Mouse (Mus musculus): Measurements from ENCODE around the gene Fiz1. TPM values are rescaled to one million over a fixed set of nuclear protein-coding genes. Genes with fewer than 3 reads are reported as not detected.

Fiz1 gene
- total and polyA plus RNA-seq, 3 experiments = 17.9 to 20.4 (median 18.2) TPM

- intact Hi-C loops (cut with DNase I) = loop anchor here (2.0 kb wide), 1 partner anchor 15 kb away; the partner anchor contains the start of gene Zfp580
- Histone ChIP-seq H3K4me1 (ENCODE audit: control insufficient read depth, insufficient read depth, low read length) (no peaks in the 10 kb centered on the region; the same call in 1 of the 2 replicates), H3K27me3 (ENCODE audit: control insufficient read depth, insufficient read depth, low read length) (no peaks in the 10 kb centered on the region), H3K36me3 (ENCODE audit: control insufficient read depth, insufficient read depth, low read length) (no peaks in the 10 kb centered on the region; the same call in 1 of the 2 replicates), H3K79me2 (replicated peaks; ENCODE audit: control insufficient read depth, insufficient read depth, low read length) (no peaks in the 10 kb centered on the region), H3K27ac (no peak overlapping the region), H3K9ac (ENCODE audit: low read depth, low read length) (no peak overlapping the region), H3K4me3 (no peak overlapping the region)
- DNase-seq = no peak
- 93% methylated on average over 9 of the region's 9 CpGs for WGBS
- TF ChIP-seq POLR2A (IDR thresholded peaks at IDR 0.05; ENCODE audit: insufficient read depth, low read depth, low read length) (no peak), EP300 (IDR thresholded peaks at IDR 0.05; ENCODE audit: insufficient read depth, low read depth, low read length) (no peak), CTCF (IDR thresholded peaks at IDR 0.05) (no peak)
These were observed 21.6 kb upstream of the Fiz1 start for GRCm38 (mm10) chr7:5036136-5036535.

- no peak for DNase-seq
- Histone ChIP-seq H3K4me3 (no peak overlapping the region), H3K36me3 (ENCODE audit: control insufficient read depth, insufficient read depth, low read length) (no peaks in the 10 kb centered on the region; the same call in 1 of the 2 replicates)
These were observed 21.1 kb upstream of the Fiz1 start for GRCm38 (mm10) chr7:5035628-5036027.

GRCm38 (mm10) chr7:5033818-5034217, 19.3 kb upstream of the Fiz1 start, which contains the start of gene 4632433K11Rik:
4632433K11Rik (plus strand) TSS chr7:5034118.
- Histone ChIP-seq H3K27ac (no peak within 1 kb of the TSS), H3K4me3 (no peak within 1 kb of the TSS), H3K27me3 (ENCODE audit: control insufficient read depth, insufficient read depth, low read length) (no peaks in the 10 kb centered on the region), H3K9ac (ENCODE audit: low read depth, low read length) (no peak within 1 kb of the TSS), H3K4me1 (ENCODE audit: control insufficient read depth, insufficient read depth, low read length) (no peaks in the 10 kb centered on the region; the same call in 1 of the 2 replicates), H3K36me3 (ENCODE audit: control insufficient read depth, insufficient read depth, low read length) (no peaks in the 10 kb centered on the region; the same call in 1 of the 2 replicates), H3K79me2 (replicated peaks; ENCODE audit: control insufficient read depth, insufficient read depth, low read length) (peaks cover 2% of the 10 kb centered on the region; the same call in 1 of the 2 replicates)
- intact Hi-C loops (cut with DNase I) = no loop called here
- no peak for DNase-seq
- 88% methylated on average over 3 of the region's 3 CpGs for WGBS
- TF ChIP-seq EP300 (IDR thresholded peaks at IDR 0.05; ENCODE audit: insufficient read depth, low read depth, low read length) (no peak), CTCF (IDR thresholded peaks at IDR 0.05) (no peak), POLR2A (IDR thresholded peaks at IDR 0.05; ENCODE audit: insufficient read depth, low read depth, low read length) (no peak)

More at GRCm38 (mm10) chr7:5035628-5036027, 21.1 kb upstream of the Fiz1 start:
- no peak for TF ChIP-seq EP300 (IDR thresholded peaks at IDR 0.05; ENCODE audit: insufficient read depth, low read depth, low read length)
- TF ChIP-seq CTCF (IDR thresholded peaks at IDR 0.05) = no peak
- TF ChIP-seq POLR2A (IDR thresholded peaks at IDR 0.05; ENCODE audit: insufficient read depth, low read depth, low read length) = no peak
- intact Hi-C loops (cut with DNase I) = loop anchor here (2.0 kb wide), 1 partner anchor 15 kb away; the partner anchor contains the start of gene Zfp580
- WGBS = 94% methylated on average over 17 of the region's 17 CpGs
- no peaks in the 10 kb centered on the region; the same call in 1 of the 2 replicates for H3K4me1 ChIP-seq (ENCODE audit: control insufficient read depth, insufficient read depth, low read length)
- H3K27ac ChIP-seq = no peak overlapping the region
- H3K27me3 ChIP-seq (ENCODE audit: control insufficient read depth, insufficient read depth, low read length) = no peaks in the 10 kb centered on the region
- no peaks in the 10 kb centered on the region for H3K79me2 ChIP-seq (replicated peaks; ENCODE audit: control insufficient read depth, insufficient read depth, low read length)
- no peak overlapping the region for H3K9ac ChIP-seq (ENCODE audit: low read depth, low read length)

GRCm38 (mm10) chr7:5031496-5031895, 17.0 kb upstream of the Fiz1 start:
- Histone ChIP-seq H3K4me1 (ENCODE audit: control insufficient read depth, insufficient read depth, low read length) (no peaks in the 10 kb centered on the region), H3K27me3 (ENCODE audit: control insufficient read depth, insufficient read depth, low read length) (no peaks in the 10 kb centered on the region), H3K4me3 (no peak overlapping the region), H3K36me3 (ENCODE audit: control insufficient read depth, insufficient read depth, low read length) (no peaks in the 10 kb centered on the region), H3K27ac (no peak overlapping the region), H3K9ac (ENCODE audit: low read depth, low read length) (no peak overlapping the region), H3K79me2 (replicated peaks; ENCODE audit: control insufficient read depth, insufficient read depth, low read length) (peaks cover 2% of the 10 kb centered on the region; the same call in 1 of the 2 replicates)
- intact Hi-C loops (cut with DNase I) = no loop called here
- DNase-seq = no peak
- TF ChIP-seq EP300 (IDR thresholded peaks at IDR 0.05; ENCODE audit: insufficient read depth, low read depth, low read length) (no peak), CTCF (IDR thresholded peaks at IDR 0.05) (no peak), POLR2A (IDR thresholded peaks at IDR 0.05; ENCODE audit: insufficient read depth, low read depth, low read length) (no peak)
- whole genome bisulfite sequencing = 87% methylated on average over 46 of the region's 46 CpGs

GRCm38 (mm10) chr7:5030554-5031275, 16.2 kb upstream of the Fiz1 start:
- 89% methylated on average over 63 of the region's 63 CpGs for WGBS
- Histone ChIP-seq H3K36me3 (ENCODE audit: control insufficient read depth, insufficient read depth, low read length) (no peaks in the 10 kb centered on the region), H3K4me1 (ENCODE audit: control insufficient read depth, insufficient read depth, low read length) (no peaks in the 10 kb centered on the region), H3K27ac (no peak overlapping the region), H3K9ac (ENCODE audit: low read depth, low read length) (no peak overlapping the region), H3K4me3 (no peak overlapping the region), H3K27me3 (ENCODE audit: control insufficient read depth, insufficient read depth, low read length) (no peaks in the 10 kb centered on the region), H3K79me2 (replicated peaks; ENCODE audit: control insufficient read depth, insufficient read depth, low read length) (peaks cover 2% of the 10 kb centered on the region; the same call in 1 of the 2 replicates)
- TF ChIP-seq POLR2A (IDR thresholded peaks at IDR 0.05; ENCODE audit: insufficient read depth, low read depth, low read length) (no peak), EP300 (IDR thresholded peaks at IDR 0.05; ENCODE audit: insufficient read depth, low read depth, low read length) (no peak), CTCF (IDR thresholded peaks at IDR 0.05) (no peak)
- intact Hi-C loops (cut with DNase I) = no loop called here
- no peak for DNase-seq

GRCm38 (mm10) chr7:5029946-5030345, 15.4 kb upstream of the Fiz1 start:
- no peaks in the 10 kb centered on the region for H3K36me3 ChIP-seq (ENCODE audit: control insufficient read depth, insufficient read depth, low read length)

More at GRCm38 (mm10) chr7:5029946-5030345, 15.4 kb upstream of the Fiz1 start:
- H3K4me1 ChIP-seq (ENCODE audit: control insufficient read depth, insufficient read depth, low read length) = no peaks in the 10 kb centered on the region
- no peak overlapping the region for H3K27ac ChIP-seq
- H3K79me2 ChIP-seq (replicated peaks; ENCODE audit: control insufficient read depth, insufficient read depth, low read length) = peaks cover 3% of the 10 kb centered on the region
- no peaks in the 10 kb centered on the region for H3K27me3 ChIP-seq (ENCODE audit: control insufficient read depth, insufficient read depth, low read length)
- no peak for TF ChIP-seq EP300 (IDR thresholded peaks at IDR 0.05; ENCODE audit: insufficient read depth, low read depth, low read length)
- TF ChIP-seq POLR2A (IDR thresholded peaks at IDR 0.05; ENCODE audit: insufficient read depth, low read depth, low read length) = no peak
- TF ChIP-seq CTCF (IDR thresholded peaks at IDR 0.05) = no peak
- intact Hi-C loops (cut with DNase I) = no loop called here
- no peak for DNase-seq
- 94% methylated on average over 21 of the region's 21 CpGs for WGBS
- H3K4me3 ChIP-seq = no peak overlapping the region
- H3K9ac ChIP-seq (ENCODE audit: low read depth, low read length) = no peak overlapping the region

Data from heart, adult 2 months (tissue).